ENCODE assay signal across 8 mouse cellular contexts in genomic region chr3:51888662-51889433, GRCm38 (mm10).
DNase-seq lines count a peak whose midpoint lies in the region; ATAC-seq lines count a peak whose summit lies in the region.

No protein-coding gene starts in this region.

- H3K36me3 ChIP-seq in heart, embryonic 12.5 days: no peaks in the 10 kb centered on the region
- no peaks in the 10 kb centered on the region for H3K36me3 ChIP-seq in intestine, embryonic 14.5 days (ENCODE audit: control insufficient read depth, insufficient read depth, low read length)
- no peaks in the 10 kb centered on the region for H3K36me3 ChIP-seq in neural tube, embryonic 11.5 days (ENCODE audit: control insufficient read depth, insufficient read depth, low read length)

- no peak for DNase-seq in heart, postnatal 36 days
- DNase-seq in embryo, embryonic 9.5 days (ENCODE audit: extremely low spot score): peak; percentile 64
- DNase-seq in intestine, embryonic 14.5 days (ENCODE audit: low spot score): no peak
- no peak for DNase-seq in neural tube, embryonic 11.5 days (ENCODE audit: low spot score)
- DNase-seq in adrenal gland, adult 8-10 months: no peak
- no peak for DNase-seq in adrenal gland, postnatal 10 days
- no peak for DNase-seq in gastrocnemius, postnatal 4 days (ENCODE audit: low spot score in 2 of 2)

- intact Hi-C loops in heart, postnatal 36 days (cut with DNase I): no loop called here

- H3K4me3 ChIP-seq in heart, embryonic 12.5 days: peak overlapping the region; percentile 25
- H3K4me3 ChIP-seq in intestine, embryonic 14.5 days (ENCODE audit: low read depth, low read length): peak overlapping the region; percentile 20; the same call in 1 of the 2 replicates
- peak overlapping the region; percentile 10; the same call in 1 of the 2 replicates for H3K4me3 ChIP-seq in neural tube, embryonic 11.5 days (ENCODE audit: low read depth, low read length)

- 18% methylated on average over 20 of the region's 20 CpGs for WGBS in heart, embryonic 12.5 days
- 13% methylated on average over 20 of the region's 20 CpGs for WGBS in intestine, embryonic 14.5 days
- 9% methylated on average over 20 of the region's 20 CpGs for WGBS in neural tube, embryonic 11.5 days

- no peak overlapping the region for H3K27ac ChIP-seq in heart, embryonic 12.5 days (ENCODE audit: poor library complexity, severe bottlenecking)
- no peak overlapping the region for H3K27ac ChIP-seq in intestine, embryonic 14.5 days (ENCODE audit: low read depth)
- peak overlapping the region; percentile 67 for H3K27ac ChIP-seq in neural tube, embryonic 11.5 days (ENCODE audit: low read depth, low read length)

- ATAC-seq in heart, embryonic 12.5 days (ENCODE audit: insufficient number of reproducible peaks, low FRiP score): no peak
- ATAC-seq in intestine, embryonic 14.5 days (replicated peaks; ENCODE audit: low FRiP score, low TSS enrichment, low read depth): peak; percentile 68; the same call in 1 of the 2 replicates
- peak; percentile 81 for ATAC-seq in neural tube, embryonic 11.5 days (ENCODE audit: insufficient read depth, low FRiP score, low TSS enrichment)

- H3K27me3 ChIP-seq in heart, embryonic 12.5 days (replicated peaks): no peaks in the 10 kb centered on the region
- no peaks in the 10 kb centered on the region for H3K27me3 ChIP-seq in intestine, embryonic 14.5 days (replicated peaks; ENCODE audit: control insufficient read depth, insufficient read depth, low read length)
- H3K27me3 ChIP-seq in neural tube, embryonic 11.5 days (ENCODE audit: control insufficient read depth, insufficient read depth, low read length): no peaks in the 10 kb centered on the region

- H3K9ac ChIP-seq in heart, embryonic 12.5 days: peak overlapping the region; percentile 38
- H3K9ac ChIP-seq in intestine, embryonic 14.5 days (ENCODE audit: low read length): no peak overlapping the region
- H3K9ac ChIP-seq in neural tube, embryonic 11.5 days (ENCODE audit: low read length): peak overlapping the region; percentile 61

- H3K4me2 ChIP-seq in heart, embryonic 12.5 days: peak overlapping the region; percentile 58
- peak overlapping the region; percentile 39 for H3K4me2 ChIP-seq in intestine, embryonic 14.5 days (ENCODE audit: low read length)
- H3K4me2 ChIP-seq in neural tube, embryonic 11.5 days (ENCODE audit: low read depth): peak overlapping the region; percentile 37

- H3K4me1 ChIP-seq in heart, embryonic 12.5 days (replicated peaks): peaks cover 25% of the 10 kb centered on the region
- H3K4me1 ChIP-seq in intestine, embryonic 14.5 days (replicated peaks; ENCODE audit: control insufficient read depth, insufficient read depth, low read length): peaks cover 19% of the 10 kb centered on the region
- peaks cover 22% of the 10 kb centered on the region for H3K4me1 ChIP-seq in neural tube, embryonic 11.5 days (ENCODE audit: control insufficient read depth, insufficient read depth, low read length)

- no peaks in the 10 kb centered on the region for H3K9me3 ChIP-seq in heart, embryonic 12.5 days (replicated peaks)
- no peaks in the 10 kb centered on the region for H3K9me3 ChIP-seq in intestine, embryonic 14.5 days (ENCODE audit: control insufficient read depth, low read length)
- H3K9me3 ChIP-seq in neural tube, embryonic 11.5 days (ENCODE audit: control insufficient read depth, low read length): no peaks in the 10 kb centered on the region
